Mouse (Mus musculus): ENCODE results near the gene AU040320.

DNA sequence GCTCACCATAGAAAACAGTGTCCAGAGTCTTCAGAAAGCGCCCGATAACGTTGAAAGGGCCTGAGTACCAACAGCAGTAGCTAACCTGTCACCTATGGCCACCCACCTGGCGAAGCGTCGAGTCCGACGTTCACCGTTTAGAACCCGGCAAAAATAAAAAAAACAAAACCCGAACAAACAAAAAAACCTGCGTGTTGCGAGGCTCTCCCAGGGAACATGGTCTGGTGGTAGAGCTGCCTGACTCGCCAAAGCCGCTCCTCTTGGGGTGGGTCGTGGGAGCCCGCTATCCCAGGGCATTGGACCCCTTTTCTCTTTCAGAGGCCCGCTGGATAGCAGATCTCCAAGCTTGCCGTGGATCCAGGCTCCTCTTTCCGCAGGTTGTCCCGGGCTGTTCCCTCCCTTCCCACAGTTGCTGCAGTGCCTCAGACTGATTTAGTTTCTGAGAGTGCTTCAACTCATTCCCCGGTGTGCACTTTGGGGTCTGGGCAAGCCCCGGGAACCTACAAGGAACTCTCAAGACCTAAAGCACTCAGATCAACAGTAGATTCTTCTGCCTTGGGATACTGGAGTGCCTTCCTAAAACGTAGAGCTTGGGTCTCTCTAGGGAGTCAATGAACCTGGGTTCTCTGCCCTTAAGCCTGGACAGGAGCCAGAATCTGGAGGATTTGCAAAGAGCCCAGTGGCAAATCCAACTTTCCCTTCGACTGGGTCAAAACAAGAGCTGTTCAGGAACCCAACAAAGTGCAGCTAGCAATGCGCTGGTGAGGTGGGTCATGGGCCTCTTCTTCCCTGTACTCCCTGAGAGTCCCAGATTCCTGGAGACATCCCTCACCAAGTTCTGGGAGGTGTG, 20.6 kb upstream of the AU040320 start:
- TF ChIP-seq EP300 (IDR thresholded peaks at IDR 0.05; ENCODE audit: insufficient read depth, low read depth, low read length) = no peak
- no peak for TF ChIP-seq POLR2A (IDR thresholded peaks at IDR 0.05; ENCODE audit: insufficient read depth, low read depth, low read length)
- no peak for TF ChIP-seq CTCF (IDR thresholded peaks at IDR 0.05)
